Mouse (Mus musculus): Measurements from ENCODE around the gene Ubash3b.

GRCm38 (mm10) chr9:41048216-41048615 is 113.3 kb downstream of the Ubash3b start:
- TF ChIP-seq CTCF (IDR thresholded peaks at IDR 0.05; ENCODE audit: borderline replicate concordance, insufficient read depth, low read depth, low read length) (no peak), POLR2A (IDR thresholded peaks at IDR 0.05; ENCODE audit: borderline replicate concordance, insufficient read depth, low read length) (no peak)
